Mouse (Mus musculus) hindbrain, postnatal 0 days (tissue): ENCODE results near the gene Pip5k1a. TPM values are rescaled to one million over a fixed set of nuclear protein-coding genes. Genes with fewer than 3 reads are reported as not detected.

Source experiments
- ATAC-seq: fragments of 200-750 bp; cut with Nextera tagmentation; 2 replicates; pipeline ENCODE4 v1.8.0; 2017; ENCODE audit warnings: mild to moderate bottlenecking, moderate TSS enrichment, moderate library complexity
- DNase-seq: peaks from one replicate; pipeline ENCODE4 v3.0.0-alpha.2; 2015; ENCODE audit warnings: low spot score
- H3K27ac ChIP-seq: fragments of 300-500 bp; sonication (generic); 2 replicates; pipeline ENCODE4 v1.5.1; 2014; ENCODE audit warnings: mild to moderate bottlenecking
- H3K27me3 ChIP-seq: fragments of 300-500 bp; sonication (generic); 2 replicates; pipeline ENCODE4 v1.6.1; 2014; ENCODE audit warnings: low read length, mixed read lengths; ENCODE audit not compliant: insufficient read depth
- H3K36me3 ChIP-seq: fragments of 300-500 bp; sonication (generic); 2 replicates; pipeline ENCODE4 v1.6.1; 2014; ENCODE audit warnings: low read length, mixed read lengths; ENCODE audit not compliant: insufficient read depth
- H3K4me1 ChIP-seq: fragments of 300-500 bp; sonication (generic); 2 replicates; pipeline ENCODE4 v1.6.1; 2014; ENCODE audit warnings: antibody characterized with exemption, low read length, mixed read lengths; ENCODE audit not compliant: insufficient read depth
- H3K4me2 ChIP-seq: fragments of 300-500 bp; sonication (generic); 2 replicates; pipeline ENCODE4 v1.6.1; 2014; ENCODE audit warnings: low read depth, mild to moderate bottlenecking, low read length, moderate library complexity, mixed read lengths
- H3K4me3 ChIP-seq: fragments of 300-500 bp; sonication (generic); 2 replicates; pipeline ENCODE4 v1.5.1; 2014; ENCODE audit warnings: low read length
- H3K9ac ChIP-seq: fragments of 300-500 bp; sonication (generic); replicated peaks from 2 replicates; pipeline ENCODE4 v1.6.1; 2014; ENCODE audit warnings: mild to moderate bottlenecking, low read length, moderate library complexity, mixed read lengths
- H3K9me3 ChIP-seq: fragments of 300-500 bp; sonication (generic); 2 replicates; pipeline ENCODE4 v1.6.1; 2016; ENCODE audit warnings: low read length, mixed read lengths
- CTCF ChIP-seq: IDR thresholded peaks from 2 replicates; pipeline ENCODE4 v1.5.1; 2016; ENCODE audit warnings: antibody characterized with exemption, control low read depth, low read depth
- WGBS: fragments of 180-500 bp; shearing (Covaris S2); extraction: QIAGEN DNeasy Blood & Tissue Kit; methylation state at CpG from one replicate; pipeline ENCODE4 v1.1.7; 2014; 5-methylcytosine and 5-hydroxymethylcytosine counted together
- microRNA-seq, 2 experiments: library from miRNA; unstranded; fragments of <30 nt; microRNA quantifications; one replicate each; pipeline ENCODE4; 2016
- polyA plus RNA-seq: library from polyadenylated mRNA; unstranded; fragments of >200 nt; fragmentation: Nextera tagmentation; extraction: Ambion mirVana; gene quantifications from 2 replicates; pipeline ENCODE4 v1.2.1, GENCODE M21; 2015
- total RNA-seq: library from RNA; depleted of rRNA; stranded (reverse); fragments of >200 nt; gene quantifications from 2 replicates; pipeline ENCODE4 v1.2.3, GENCODE M21; 2014; rRNA removed

Gene Pip5k1a
- total and polyA plus RNA-seq, 2 experiments from 2014 or later = 12.4 to 18.5 TPM

GRCm38 (mm10) chr3:95012982-95013381 is 93.7 kb downstream of the Pip5k1a start:
- peak overlapping the region; percentile 95; the same call in 1 of the 2 replicates for H3K4me2 ChIP-seq
- ATAC-seq (no peak), DNase-seq (no peak)
- no peak for TF ChIP-seq CTCF
- H3K9me3 ChIP-seq = no peaks in the 10 kb centered on the region
- peaks cover 7% of the 10 kb centered on the region for H3K4me1 ChIP-seq
- no peak overlapping the region for H3K27ac ChIP-seq
- no peak overlapping the region for H3K9ac ChIP-seq
- no peak overlapping the region for H3K4me3 ChIP-seq
- H3K36me3 ChIP-seq = peaks cover 33% of the 10 kb centered on the region
- 85% methylated on average over 3 of the region's 3 CpGs for WGBS
- H3K27me3 ChIP-seq = no peaks in the 10 kb centered on the region

- H3K9me3 ChIP-seq = no peaks in the 10 kb centered on the region
- peaks cover 7% of the 10 kb centered on the region for H3K4me1 ChIP-seq
- WGBS = 82% methylated on average over 7 of the region's 7 CpGs
- DNase-seq (no peak), ATAC-seq (no peak)
- no peak overlapping the region for H3K27ac ChIP-seq
- H3K4me3 ChIP-seq = no peak overlapping the region
- peaks cover 58% of the 10 kb centered on the region for H3K36me3 ChIP-seq
- no peak overlapping the region for H3K4me2 ChIP-seq
- no peak for TF ChIP-seq CTCF
- H3K9ac ChIP-seq = no peak overlapping the region
- H3K27me3 ChIP-seq = no peaks in the 10 kb centered on the region
Measured at GRCm38 (mm10) chr3:95010396-95010795, 96.3 kb downstream of the Pip5k1a start.

Small RNA genes within 50 kb of the gene (microRNA-seq; reads per million reads assigned to microRNA genes)
- 0 reads per million in 2 experiments for gene Mir8099-1

Other genes with a start within 250 kb of the Pip5k1a start
- gene Psmb4, start 220.0 kb downstream of the Pip5k1a start, total RNA-seq = 288 and 314 TPM in 2 replicates
- 370 and 383 TPM in 2 replicates for gene Psmb4, start 220.0 kb downstream of the Pip5k1a start, polyA plus RNA-seq
- 32.8 and 36.5 TPM in 2 replicates for gene Selenbp1, start 173.9 kb downstream of the Pip5k1a start, total RNA-seq
- 19.9 and 21.3 TPM in 2 replicates for gene Selenbp1, start 173.9 kb downstream of the Pip5k1a start, polyA plus RNA-seq
- 13.9 and 18.3 TPM in 2 replicates for gene Rfx5, start 152.9 kb downstream of the Pip5k1a start, total RNA-seq
- gene Rfx5, start 152.9 kb downstream of the Pip5k1a start, polyA plus RNA-seq = 5.4 and 5.8 TPM in 2 replicates
- 57.1 and 85.4 TPM in 2 replicates for gene Pi4kb, start 132.2 kb downstream of the Pip5k1a start, total RNA-seq
- 19.2 and 22.7 TPM in 2 replicates for gene Pi4kb, start 132.2 kb downstream of the Pip5k1a start, polyA plus RNA-seq
- 34.1 and 35.4 TPM in 2 replicates for gene Zfp687, start 91.5 kb downstream of the Pip5k1a start, total RNA-seq
- 17.3 and 18.0 TPM in 2 replicates for gene Zfp687, start 91.5 kb downstream of the Pip5k1a start, polyA plus RNA-seq
- gene Psmd4, start 64.3 kb downstream of the Pip5k1a start, total RNA-seq = 208 and 210 TPM in 2 replicates
- gene Psmd4, start 64.3 kb downstream of the Pip5k1a start, polyA plus RNA-seq = 267 and 272 TPM in 2 replicates
- gene Vps72, start 4.1 kb upstream of the Pip5k1a start, total RNA-seq = 52.7 and 53.6 TPM in 2 replicates
- gene Vps72, start 4.1 kb upstream of the Pip5k1a start, polyA plus RNA-seq = 121 and 123 TPM in 2 replicates
- gene Tmod4, start 17.5 kb upstream of the Pip5k1a start, total RNA-seq = 0.43 and 0.73 TPM in 2 replicates
- gene Tmod4, start 17.5 kb upstream of the Pip5k1a start, polyA plus RNA-seq = 1.1 and 1.5 TPM in 2 replicates
- gene Scnm1, start 27.1 kb upstream of the Pip5k1a start, total RNA-seq = 44.6 and 56.7 TPM in 2 replicates
- 72.1 and 75.7 TPM in 2 replicates for gene Scnm1, start 27.1 kb upstream of the Pip5k1a start, polyA plus RNA-seq
- gene Lysmd1, start 27.2 kb upstream of the Pip5k1a start, total RNA-seq = 33.4 and 38.5 TPM in 2 replicates
- 39.2 and 42.4 TPM in 2 replicates for gene Lysmd1, start 27.2 kb upstream of the Pip5k1a start, polyA plus RNA-seq
- gene Tnfaip8l2, start 35.4 kb upstream of the Pip5k1a start, total RNA-seq = 1.9 and 2.3 TPM in 2 replicates
- gene Tnfaip8l2, start 35.4 kb upstream of the Pip5k1a start, polyA plus RNA-seq = 3.1 and 3.6 TPM in 2 replicates
- 127 and 172 TPM in 2 replicates for gene Sema6c, start 53.5 kb upstream of the Pip5k1a start, total RNA-seq
- 15.6 and 16.4 TPM in 2 replicates for gene Sema6c, start 53.5 kb upstream of the Pip5k1a start, polyA plus RNA-seq
- gene Gabpb2, start 111.0 kb upstream of the Pip5k1a start, total RNA-seq = 8.6 and 9.2 TPM in 2 replicates
- 2.6 and 2.9 TPM in 2 replicates for gene Gabpb2, start 111.0 kb upstream of the Pip5k1a start, polyA plus RNA-seq
- 60.4 and 62.4 TPM in 2 replicates for gene Cdc42se1, start 121.8 kb upstream of the Pip5k1a start, total RNA-seq
- gene Cdc42se1, start 121.8 kb upstream of the Pip5k1a start, polyA plus RNA-seq = 54.0 and 56.4 TPM in 2 replicates
- gene Mllt11, start 125.2 kb upstream of the Pip5k1a start, total RNA-seq = 347 and 357 TPM in 2 replicates
- 446 and 473 TPM in 2 replicates for gene Mllt11, start 125.2 kb upstream of the Pip5k1a start, polyA plus RNA-seq
- 0.14 and 1.4 TPM in 2 replicates for gene Gm128, start 134.7 kb upstream of the Pip5k1a start, total RNA-seq
- 0.49 and 0.61 TPM in 2 replicates for gene Gm128, start 134.7 kb upstream of the Pip5k1a start, polyA plus RNA-seq
- gene Bnipl, start 144.3 kb upstream of the Pip5k1a start, total RNA-seq = not detected in 2 replicates
- 0.24 TPM in 1 of 2 replicates, not detected in the other for gene Bnipl, start 144.3 kb upstream of the Pip5k1a start, polyA plus RNA-seq
- 31.1 and 31.8 TPM in 2 replicates for gene Mindy1, start 174.4 kb upstream of the Pip5k1a start, total RNA-seq
- gene Mindy1, start 174.4 kb upstream of the Pip5k1a start, polyA plus RNA-seq = 32.6 and 33.8 TPM in 2 replicates
- gene Prune1, start 175.1 kb upstream of the Pip5k1a start, total RNA-seq = 72.7 and 77.4 TPM in 2 replicates
- gene Prune1, start 175.1 kb upstream of the Pip5k1a start, polyA plus RNA-seq = 56.6 and 60.4 TPM in 2 replicates
- 0.31 TPM in 1 of 2 replicates, not detected in the other for gene Anxa9, start 200.2 kb upstream of the Pip5k1a start, total RNA-seq
- 0.28 and 0.48 TPM in 2 replicates for gene Anxa9, start 200.2 kb upstream of the Pip5k1a start, polyA plus RNA-seq
- gene Cers2, start 207.9 kb upstream of the Pip5k1a start, total RNA-seq = 43.7 and 64.0 TPM in 2 replicates
- gene Cers2, start 207.9 kb upstream of the Pip5k1a start, polyA plus RNA-seq = 87.4 and 90.5 TPM in 2 replicates